Mouse (Mus musculus) limb, embryonic 10.5 days (tissue): ENCODE measurements around the gene Abhd11. TPM values are rescaled to one million over a fixed set of nuclear protein-coding genes. Genes with fewer than 3 reads are reported as not detected.

ENCODE experiments used
- DNase-seq: peaks from one replicate; pipeline ENCODE4 v3.0.0-alpha.2; 2017; ENCODE audit warnings: low spot score
- H3K27ac ChIP-seq: fragments of 300-500 bp; sonication (generic); 2 replicates; pipeline ENCODE4 v1.5.1; 2016; ENCODE audit warnings: mild to moderate bottlenecking
- H3K27me3 ChIP-seq: fragments of 300-500 bp; sonication (generic); 2 replicates; pipeline ENCODE4 v1.6.1; 2016; ENCODE audit warnings: low read depth, mild to moderate bottlenecking; ENCODE audit not compliant: poor library complexity, severe bottlenecking
- H3K36me3 ChIP-seq: fragments of 300-500 bp; sonication (generic); 2 replicates; pipeline ENCODE4 v1.6.1; 2016; ENCODE audit warnings: mild to moderate bottlenecking, moderate library complexity
- H3K4me1 ChIP-seq: fragments of 300-500 bp; sonication (generic); 2 replicates; pipeline ENCODE4 v1.6.1; 2016
- H3K4me3 ChIP-seq: fragments of 300-500 bp; sonication (generic); 2 replicates; pipeline ENCODE4 v1.5.1; 2016; ENCODE audit warnings: mild to moderate bottlenecking, moderate library complexity
- H3K9me3 ChIP-seq: fragments of 300-500 bp; sonication (generic); replicated peaks from 2 replicates; pipeline ENCODE4 v1.6.1; 2016; ENCODE audit warnings: mild to moderate bottlenecking
- WGBS: fragments of 180-500 bp; shearing (Covaris S2); methylation state at CpG from one replicate; pipeline ENCODE4 v1.1.7; 2016; 5-methylcytosine and 5-hydroxymethylcytosine counted together
- polyA plus RNA-seq: library from polyadenylated mRNA; unstranded; fragments of >200 nt; fragmentation: Nextera tagmentation; extraction: Ambion mirVana; gene quantifications from 2 replicates; pipeline ENCODE4 v1.2.1, GENCODE M21; 2016

Abhd11 gene
- polyA plus RNA-seq, 1 experiment from 2014 or later = 23.5 TPM

DNA sequence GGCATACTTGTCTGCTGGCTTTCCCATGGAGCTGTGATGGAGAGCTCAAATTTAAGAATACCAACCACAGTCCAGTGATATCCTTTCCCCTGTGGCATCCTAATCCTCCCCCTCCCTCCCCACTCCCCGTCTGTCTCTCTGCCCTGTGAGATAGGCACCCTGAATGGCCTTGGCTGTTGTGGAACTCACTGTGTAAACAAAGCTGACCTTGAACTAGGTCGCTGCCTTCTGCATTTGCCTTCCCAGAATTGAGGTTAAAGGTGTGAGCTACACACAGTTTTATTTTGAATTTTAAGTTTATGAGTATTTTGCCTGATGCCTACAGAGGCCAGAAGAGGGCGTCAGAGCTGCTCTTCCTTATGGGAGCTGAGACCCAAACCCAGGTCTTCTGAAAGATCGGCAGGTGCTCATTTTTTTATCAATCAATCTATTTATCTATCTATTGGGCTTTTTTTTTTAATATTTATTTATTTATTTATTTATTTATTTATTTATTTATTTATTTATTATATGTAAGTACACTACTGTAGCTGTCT lies 7.3 kb downstream of the Abhd11 start:
- H3K4me1 ChIP-seq = peaks cover 24% of the 10 kb centered on the region
- no peak overlapping the region for H3K4me3 ChIP-seq

DNA sequence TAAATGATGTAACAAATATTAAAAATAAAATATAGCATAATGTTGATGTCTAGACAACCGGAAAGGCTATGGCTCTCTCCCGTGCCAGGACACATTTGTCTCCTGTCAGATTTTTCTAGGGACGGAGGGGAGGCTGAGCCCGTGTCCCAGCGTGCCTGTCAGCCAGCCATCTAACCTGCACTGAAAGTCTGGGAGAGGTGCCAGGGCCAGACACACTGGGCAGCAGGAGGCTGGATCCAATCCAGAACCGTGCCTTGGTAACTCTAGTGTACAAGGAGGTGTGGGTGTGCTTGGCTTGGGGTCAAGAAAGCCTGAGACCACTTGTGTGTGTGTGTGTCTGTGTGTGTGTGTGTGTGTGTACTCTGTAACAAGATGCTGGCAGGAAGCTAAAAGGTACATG lies 12.9 kb downstream of the Abhd11 start:
- Histone ChIP-seq H3K4me3 (no peak overlapping the region), H3K27me3 (no peaks in the 10 kb centered on the region), H3K27ac (no peak overlapping the region), H3K9me3 (no peaks in the 10 kb centered on the region), H3K4me1 (peaks cover 34% of the 10 kb centered on the region), H3K36me3 (0 out of 2 replicates have a peak, but pooled peaks cover 1% of the 10 kb centered on the region)
- 82% methylated on average over 6 of the region's 6 CpGs for WGBS
- no peak for DNase-seq

More for the DNA sequence above, 7.3 kb downstream of the Abhd11 start:
- no peak for DNase-seq
- H3K27ac ChIP-seq = no peak overlapping the region
- H3K36me3 ChIP-seq = no peaks in the 10 kb centered on the region
- peaks cover 12% of the 10 kb centered on the region; the same call in 1 of the 2 replicates for H3K27me3 ChIP-seq
- 61% methylated on average over 4 of the region's 4 CpGs for WGBS
- H3K9me3 ChIP-seq = no peaks in the 10 kb centered on the region

DNA sequence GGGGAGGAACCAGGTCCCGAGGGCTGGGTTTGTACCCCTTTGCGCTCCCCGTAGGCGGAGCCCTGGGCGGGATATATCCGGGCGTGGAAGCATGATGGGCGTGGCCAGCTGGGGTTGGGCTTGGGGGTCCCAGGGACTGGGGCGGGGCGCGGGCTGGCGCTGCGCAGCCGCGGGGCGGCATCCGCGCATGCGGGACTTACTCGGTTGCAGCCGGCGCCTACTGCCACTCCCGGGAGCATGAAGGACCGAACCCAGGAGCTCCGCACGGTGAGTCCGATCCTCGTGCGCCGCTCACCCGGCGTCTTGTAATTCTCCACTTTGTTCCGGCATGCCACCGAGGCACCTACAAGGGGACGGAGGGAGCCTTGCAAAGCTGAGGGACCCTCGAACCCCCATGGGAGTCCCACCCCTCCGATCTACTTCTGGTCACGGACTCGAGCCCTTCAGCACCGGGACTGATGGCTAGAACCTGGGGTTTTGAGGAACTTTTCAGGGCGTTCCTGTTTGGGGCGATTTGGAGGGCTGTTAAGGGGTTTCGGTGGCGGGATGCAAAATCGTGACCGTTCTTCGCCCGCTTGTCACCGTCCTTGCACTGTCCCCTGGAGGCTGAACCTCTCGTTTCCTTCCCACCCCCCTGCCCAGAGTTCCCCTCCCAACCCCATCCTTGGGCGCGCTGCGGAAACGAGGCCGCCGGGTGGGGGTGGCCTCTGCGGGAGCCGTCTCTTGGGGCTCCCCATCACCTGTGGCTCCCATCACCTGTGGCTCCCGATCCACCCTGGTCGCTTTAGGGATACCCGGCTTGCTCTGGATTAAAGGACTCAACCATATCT lies 14.6 kb downstream of the Abhd11 start, which contains the start of gene Stx1a:
Gene Stx1a (plus strand): TSS at position 139 of the 830 bp plus-strand sequence.
- Histone ChIP-seq H3K27ac (peak within 1 kb of the TSS; percentile 87), H3K9me3 (no peaks in the 10 kb centered on the region), H3K4me1 (peaks cover 37% of the 10 kb centered on the region), H3K27me3 (no peaks in the 10 kb centered on the region), H3K36me3 (0 out of 2 replicates have a peak, but pooled peaks cover 4% of the 10 kb centered on the region), H3K4me3 (peak within 1 kb of the TSS; percentile 91)
- DNase-seq = peak; percentile 93
- under 1% methylated on average over 61 of the region's 61 CpGs for WGBS

DNA sequence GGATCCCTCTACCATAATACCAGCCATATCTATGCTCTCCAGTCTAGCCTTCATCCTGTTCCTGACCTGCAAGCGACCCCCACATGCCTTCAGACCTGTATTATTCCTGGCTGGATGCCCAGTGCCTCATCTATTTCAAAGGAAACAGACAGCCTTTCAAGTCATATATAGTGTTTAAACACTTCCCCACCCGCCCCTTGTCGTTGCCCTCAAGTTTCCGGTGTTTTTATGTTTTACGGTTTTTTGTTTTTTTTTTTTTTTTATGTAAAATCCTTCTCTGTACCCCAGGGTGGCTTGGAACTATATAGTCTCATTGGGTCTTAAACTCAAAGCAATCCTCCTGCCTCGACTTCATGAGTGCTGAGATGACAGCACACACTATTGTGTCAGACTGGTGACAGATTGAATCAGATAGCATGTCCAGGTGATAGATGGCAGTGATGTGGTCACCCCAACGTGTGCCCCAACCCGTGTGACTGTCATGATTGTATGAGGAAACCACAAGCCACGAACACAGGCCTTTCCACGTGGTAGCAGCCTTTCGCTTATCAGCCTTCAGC lies 15.8 kb downstream of the Abhd11 start:
- WGBS = 59% methylated on average over 11 of the region's 11 CpGs
- no peak for DNase-seq

DNA sequence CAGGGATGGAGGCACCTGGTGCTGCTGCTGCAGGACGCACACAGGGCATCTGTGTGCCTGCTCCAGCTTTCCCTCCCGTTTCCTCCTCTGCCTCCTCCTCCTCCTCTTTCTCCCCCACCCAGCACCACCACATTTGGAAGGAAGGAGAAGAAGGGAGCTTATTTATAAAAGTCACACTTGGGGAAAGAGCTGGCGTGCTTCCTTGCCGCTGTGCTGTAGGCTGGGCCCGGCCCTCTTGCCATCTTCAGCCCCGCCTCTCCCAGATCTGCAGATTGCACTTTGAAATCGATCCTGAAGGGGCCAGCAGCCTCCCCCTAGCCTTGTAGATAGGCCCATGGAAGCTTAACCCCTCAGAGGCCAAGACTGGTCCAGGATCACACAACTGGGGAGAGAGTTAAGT lies 16.9 kb downstream of the Abhd11 start:
- H3K4me1 ChIP-seq = peaks cover 48% of the 10 kb centered on the region
- no peak overlapping the region for H3K27ac ChIP-seq
- DNase-seq = no peak
- no peaks in the 10 kb centered on the region for H3K9me3 ChIP-seq
- 0 out of 2 replicates have a peak, but pooled peaks cover 4% of the 10 kb centered on the region for H3K36me3 ChIP-seq
- WGBS = 12% methylated on average over 7 of the region's 7 CpGs
- no peaks in the 10 kb centered on the region for H3K27me3 ChIP-seq
- H3K4me3 ChIP-seq = 0 out of 2 replicates have a peak overlapping the region, but pooled peaks have one; percentile 20

More for the DNA sequence above, 15.8 kb downstream of the Abhd11 start:
- peaks cover 48% of the 10 kb centered on the region for H3K4me1 ChIP-seq
- H3K4me3 ChIP-seq = peak overlapping the region; percentile 91
- H3K27ac ChIP-seq = no peak overlapping the region
- H3K36me3 ChIP-seq = 0 out of 2 replicates have a peak, but pooled peaks cover 4% of the 10 kb centered on the region
- no peaks in the 10 kb centered on the region for H3K27me3 ChIP-seq
- no peaks in the 10 kb centered on the region for H3K9me3 ChIP-seq

DNA sequence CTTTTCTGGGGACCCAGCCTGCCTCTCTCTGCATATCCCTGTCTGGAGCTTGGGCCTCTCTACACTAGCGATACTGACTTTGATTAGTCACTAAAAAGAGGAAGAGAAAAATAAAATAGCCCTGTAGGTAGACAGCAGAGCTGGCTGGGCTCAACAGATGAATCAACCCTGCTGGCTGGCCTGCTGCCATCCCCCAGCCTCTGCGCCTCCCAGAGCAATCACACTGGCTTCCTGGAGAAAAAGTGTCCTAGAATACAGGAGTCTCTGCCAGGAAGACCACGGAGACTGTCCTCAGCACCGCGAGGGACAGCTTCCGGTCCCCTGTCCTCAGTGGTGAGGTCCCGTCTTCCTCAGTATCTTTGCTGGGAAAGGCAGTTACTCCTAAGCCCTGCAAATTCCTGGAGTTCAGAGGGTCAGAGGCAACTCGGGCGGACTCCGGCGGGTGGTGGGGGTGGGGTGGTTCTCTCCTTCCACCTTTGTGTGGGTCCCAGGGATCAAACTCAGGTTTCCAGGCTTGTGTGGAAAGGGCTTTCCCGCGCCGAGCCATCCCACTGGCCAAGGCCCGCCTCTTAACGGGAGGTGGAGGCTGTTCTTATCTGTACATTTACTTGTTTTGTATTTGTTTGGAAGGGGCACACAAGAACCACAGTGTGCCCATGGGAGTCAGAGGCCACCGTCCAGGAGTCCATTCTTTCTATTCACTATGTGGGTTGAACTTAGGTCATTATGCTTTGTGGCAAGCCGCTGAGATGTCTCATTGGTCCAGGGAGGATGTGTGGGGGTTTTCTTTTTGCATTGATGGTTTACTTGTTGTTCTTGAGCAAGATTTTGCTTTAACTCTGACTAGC lies 20.3 kb downstream of the Abhd11 start:
- H3K27me3 ChIP-seq = no peaks in the 10 kb centered on the region
- H3K4me3 ChIP-seq = peak overlapping the region; percentile 14; the same call in 1 of the 2 replicates
- peak overlapping the region; percentile 1; the same call in 1 of the 2 replicates for H3K27ac ChIP-seq
- 0 out of 2 replicates have a peak, but pooled peaks cover 10% of the 10 kb centered on the region for H3K36me3 ChIP-seq
- no peaks in the 10 kb centered on the region for H3K9me3 ChIP-seq
- H3K4me1 ChIP-seq = peaks cover 33% of the 10 kb centered on the region
- DNase-seq = no peak
- 57% methylated on average over 18 of the region's 18 CpGs for WGBS

DNA sequence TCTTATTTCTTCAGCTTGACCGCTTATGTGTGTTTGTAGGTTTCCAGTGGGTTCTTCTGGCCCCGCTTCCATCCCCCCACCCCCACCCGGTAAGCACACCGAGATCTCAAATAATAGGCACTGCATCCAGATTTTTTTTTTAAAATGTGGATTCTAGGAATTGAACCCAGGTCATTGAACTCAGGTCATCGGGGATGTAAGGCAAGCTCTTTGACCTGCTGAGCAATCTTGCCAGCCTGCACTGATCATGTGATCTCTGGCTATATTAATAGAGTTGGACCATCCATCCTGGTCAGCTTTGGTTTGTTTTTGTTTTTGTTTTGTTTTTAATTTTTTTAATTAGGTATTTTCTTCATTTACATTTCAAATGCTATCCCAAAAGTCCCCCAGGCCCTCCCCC lies 23.6 kb downstream of the Abhd11 start:
- H3K9me3 ChIP-seq = no peaks in the 10 kb centered on the region; the same call in 1 of the 2 replicates
- H3K36me3 ChIP-seq = peaks cover 12% of the 10 kb centered on the region
- no peak overlapping the region for H3K4me3 ChIP-seq
- H3K27me3 ChIP-seq = no peaks in the 10 kb centered on the region
- 91% methylated on average over 5 of the region's 5 CpGs for WGBS
- no peak overlapping the region for H3K27ac ChIP-seq
- H3K4me1 ChIP-seq = peaks cover 19% of the 10 kb centered on the region
- no peak for DNase-seq

DNA sequence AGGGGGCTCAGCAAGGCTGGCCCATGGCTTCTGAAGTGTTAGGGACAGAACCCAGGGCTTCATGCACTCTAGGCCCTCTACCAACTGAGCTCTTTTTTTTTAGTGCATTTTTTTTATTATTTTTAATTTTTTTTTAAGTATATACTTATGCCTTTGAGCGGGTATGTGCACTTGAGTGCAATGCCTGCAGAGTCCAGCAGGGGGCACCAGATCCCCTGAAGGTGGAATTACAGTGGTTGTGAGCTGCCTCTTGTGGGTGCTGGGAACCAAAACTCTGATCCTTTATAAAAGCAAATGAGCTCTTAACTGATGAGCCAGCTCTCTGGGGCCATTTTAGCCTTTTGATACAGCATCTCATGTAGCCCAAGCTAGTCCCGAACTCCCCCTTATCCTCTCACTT lies 25.6 kb downstream of the Abhd11 start:
- Histone ChIP-seq H3K4me1 (peaks cover 6% of the 10 kb centered on the region; the same call in 1 of the 2 replicates), H3K4me3 (no peak overlapping the region), H3K27ac (no peak overlapping the region), H3K36me3 (peaks cover 29% of the 10 kb centered on the region), H3K9me3 (no peaks in the 10 kb centered on the region; the same call in 1 of the 2 replicates), H3K27me3 (no peaks in the 10 kb centered on the region)
- WGBS = 97% methylated on average over 2 of the region's 2 CpGs
- DNase-seq = no peak

DNA sequence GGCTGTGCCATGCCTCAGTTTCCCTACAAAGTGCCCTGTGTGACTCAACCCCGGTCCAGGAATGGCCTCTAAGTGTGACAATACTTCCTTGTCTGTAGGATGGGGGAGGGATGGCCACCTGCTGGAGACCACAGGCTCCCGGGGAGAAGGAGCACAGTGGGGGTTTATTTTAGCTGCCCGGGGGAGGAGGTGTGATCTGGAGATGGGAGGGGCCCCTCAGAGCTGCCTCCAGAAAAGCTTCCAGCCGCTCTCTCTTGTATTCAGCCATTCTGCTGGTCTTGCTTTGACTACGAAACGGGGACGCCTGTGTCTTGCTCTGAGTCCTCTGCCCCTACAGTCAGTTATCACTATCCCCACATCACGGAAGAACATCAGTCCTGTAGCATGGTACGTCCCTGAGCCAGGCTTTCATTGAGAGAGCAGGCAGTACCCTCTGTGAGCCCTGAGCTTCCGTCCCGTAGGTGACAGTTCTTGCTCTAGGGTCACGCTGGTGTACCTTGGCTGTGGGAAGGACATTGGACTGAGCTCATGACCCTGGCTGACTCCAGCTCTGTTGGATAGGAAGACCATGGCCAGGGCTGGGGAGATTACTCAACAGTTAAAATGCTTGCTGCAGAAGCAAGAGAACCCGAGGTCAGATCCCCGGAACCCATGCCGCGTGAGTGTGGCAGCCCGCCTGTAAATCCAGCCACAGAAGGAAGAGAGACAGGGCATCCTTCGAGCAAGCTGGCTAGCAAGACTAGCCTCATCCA lies 26.8 kb downstream of the Abhd11 start:
- Histone ChIP-seq H3K36me3 (peaks cover 36% of the 10 kb centered on the region), H3K4me1 (peaks cover 10% of the 10 kb centered on the region), H3K9me3 (no peaks in the 10 kb centered on the region; the same call in 1 of the 2 replicates), H3K4me3 (no peak overlapping the region), H3K27ac (no peak overlapping the region), H3K27me3 (peaks cover 3% of the 10 kb centered on the region; the same call in 1 of the 2 replicates)
- DNase-seq = no peak
- 57% methylated on average over 18 of the region's 18 CpGs for WGBS

DNA sequence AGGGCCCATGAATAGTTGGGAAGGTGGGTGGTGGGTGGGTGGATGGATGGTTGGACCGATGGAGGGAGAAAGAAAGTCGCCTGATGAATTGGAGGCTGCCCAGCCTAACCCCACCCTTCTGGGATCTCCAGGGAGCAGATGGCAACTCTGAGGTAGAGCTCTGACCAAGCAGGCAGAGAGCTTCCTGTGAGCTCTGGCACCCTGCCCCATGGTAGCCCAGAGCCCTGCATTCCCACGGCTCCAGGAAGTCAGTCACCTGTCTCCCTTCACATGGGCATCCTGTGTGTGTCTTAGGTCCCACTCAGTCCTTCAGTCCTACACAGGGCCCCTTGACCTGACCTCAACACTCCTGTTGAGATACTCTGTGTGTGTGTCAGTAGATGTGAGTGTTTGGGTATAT lies 29.0 kb downstream of the Abhd11 start:
- H3K9me3 ChIP-seq = no peaks in the 10 kb centered on the region; the same call in 1 of the 2 replicates
- H3K4me1 ChIP-seq = peaks cover 19% of the 10 kb centered on the region
- H3K4me3 ChIP-seq = no peak overlapping the region
- peaks cover 42% of the 10 kb centered on the region for H3K36me3 ChIP-seq
- peaks cover 5% of the 10 kb centered on the region; the same call in 1 of the 2 replicates for H3K27me3 ChIP-seq
- no peak overlapping the region for H3K27ac ChIP-seq
- no peak for DNase-seq
- 88% methylated on average over 3 of the region's 3 CpGs for WGBS

DNA sequence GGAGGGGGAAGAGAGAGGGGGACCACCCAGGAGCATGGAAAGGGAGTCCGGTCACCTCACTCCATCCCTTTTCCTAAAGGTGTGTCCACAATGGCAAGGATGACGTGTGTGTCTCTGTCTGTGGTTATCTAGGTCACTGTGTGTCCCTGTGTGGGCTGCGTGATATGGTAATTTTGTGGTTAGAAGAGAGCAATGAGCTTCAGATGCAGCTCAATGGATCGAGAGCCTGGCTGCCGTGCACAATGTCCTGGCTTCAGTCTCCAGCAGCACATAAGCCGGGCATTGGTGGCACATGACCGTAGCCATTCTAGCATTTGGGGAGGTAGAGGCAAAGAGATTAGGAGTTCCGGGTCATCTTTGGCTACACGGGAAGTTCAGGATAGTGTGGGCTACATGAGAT lies 30.6 kb downstream of the Abhd11 start:
- no peak overlapping the region for H3K4me3 ChIP-seq
- H3K27me3 ChIP-seq = peaks cover 5% of the 10 kb centered on the region; the same call in 1 of the 2 replicates
- peaks cover 19% of the 10 kb centered on the region for H3K4me1 ChIP-seq
- 92% methylated on average over 9 of the region's 9 CpGs for WGBS
- no peak overlapping the region for H3K27ac ChIP-seq
- H3K36me3 ChIP-seq = peaks cover 38% of the 10 kb centered on the region
- H3K9me3 ChIP-seq = no peaks in the 10 kb centered on the region; the same call in 1 of the 2 replicates
- no peak for DNase-seq
